Mouse (Mus musculus): ENCODE data around the gene Spink4.

Spink4 gene

GRCm38 (mm10) chr4:40919785-40920184 is at the start of gene Spink4:
Gene Spink4, plus strand, starts transcription at chr4:40920052.
- DNase-seq (ENCODE audit: low read depth, low spot score): no peak

GRCm38 (mm10) chr4:40870206-40870605 is 49.6 kb upstream of the Spink4 start:
- DNase-seq (ENCODE audit: low read depth, low spot score): no peak

GRCm38 (mm10) chr4:40872129-40872528 is 47.7 kb upstream of the Spink4 start:
- no peak for DNase-seq (ENCODE audit: low read depth, low spot score)

GRCm38 (mm10) chr4:40873320-40873719 is 46.5 kb upstream of the Spink4 start:
- DNase-seq (ENCODE audit: low read depth, low spot score): no peak

GRCm38 (mm10) chr4:40874151-40874600 is 45.7 kb upstream of the Spink4 start:
- no peak for DNase-seq (ENCODE audit: low read depth, low spot score)

GRCm38 (mm10) chr4:40874794-40875552 is 44.9 kb upstream of the Spink4 start:
- DNase-seq (ENCODE audit: low read depth, low spot score): no peak

- DNase-seq (ENCODE audit: low read depth, low spot score): peak; percentile 63
Observed at GRCm38 (mm10) chr4:40875842-40876241, 44.0 kb upstream of the Spink4 start.

- peak; percentile 77 for DNase-seq (ENCODE audit: low read depth, low spot score)
Observed at GRCm38 (mm10) chr4:40876814-40877371, 43.0 kb upstream of the Spink4 start.

GRCm38 (mm10) chr4:40877528-40877927 is 42.3 kb upstream of the Spink4 start:
- no peak for DNase-seq (ENCODE audit: low read depth, low spot score)

- no peak for DNase-seq (ENCODE audit: low read depth, low spot score)
Observed at GRCm38 (mm10) chr4:40883200-40883599, 36.7 kb upstream of the Spink4 start.

- DNase-seq (ENCODE audit: low read depth, low spot score): no peak
Observed at GRCm38 (mm10) chr4:40884282-40885165, 35.3 kb upstream of the Spink4 start.

GRCm38 (mm10) chr4:40885166-40885525 is 34.7 kb upstream of the Spink4 start:
- DNase-seq (ENCODE audit: low read depth, low spot score): no peak

GRCm38 (mm10) chr4:40885883-40886282 is 34.0 kb upstream of the Spink4 start:
- DNase-seq (ENCODE audit: low read depth, low spot score): no peak

- DNase-seq (ENCODE audit: low read depth, low spot score): no peak
Observed at GRCm38 (mm10) chr4:40888839-40889238, 31.0 kb upstream of the Spink4 start.

GRCm38 (mm10) chr4:40889252-40889651 is 30.6 kb upstream of the Spink4 start:
- no peak for DNase-seq (ENCODE audit: low read depth, low spot score)

- DNase-seq (ENCODE audit: low read depth, low spot score): no peak
Observed at GRCm38 (mm10) chr4:40889983-40890382, 29.9 kb upstream of the Spink4 start.

- no peak for DNase-seq (ENCODE audit: low read depth, low spot score)
Observed at GRCm38 (mm10) chr4:40891206-40891605, 28.6 kb upstream of the Spink4 start.

- DNase-seq (ENCODE audit: low read depth, low spot score): no peak
Observed at GRCm38 (mm10) chr4:40895118-40895517, 24.7 kb upstream of the Spink4 start.

- DNase-seq (ENCODE audit: low read depth, low spot score): peak; percentile 65
Observed at GRCm38 (mm10) chr4:40895646-40896045, 24.2 kb upstream of the Spink4 start.

- peak; percentile 76 for DNase-seq (ENCODE audit: low read depth, low spot score)
Observed at GRCm38 (mm10) chr4:40898476-40899044, 21.3 kb upstream of the Spink4 start.

- DNase-seq (ENCODE audit: low read depth, low spot score): peak; percentile 38
Observed at GRCm38 (mm10) chr4:40899264-40899663, 20.6 kb upstream of the Spink4 start.

- no peak for DNase-seq (ENCODE audit: low read depth, low spot score)
Observed at GRCm38 (mm10) chr4:40900071-40900470, 19.8 kb upstream of the Spink4 start.
